Mouse (Mus musculus) stomach, embryonic 16.5 days (tissue): ENCODE data around the gene Ptprr. TPM values are rescaled to one million over a fixed set of nuclear protein-coding genes. Genes with fewer than 3 reads are reported as not detected.

Experiments used
- ATAC-seq: fragments of 200-750 bp; cut with Nextera tagmentation; 2 replicates; pipeline ENCODE4 v1.8.0; 2017; ENCODE audit warnings: moderate number of reproducible peaks, moderate TSS enrichment; ENCODE audit not compliant: insufficient read depth, low FRiP score
- H3K27ac ChIP-seq: fragments of 300-500 bp; sonication (generic); 2 replicates; pipeline ENCODE4 v1.5.1; 2014; ENCODE audit warnings: low read length
- H3K27me3 ChIP-seq: fragments of 300-500 bp; sonication (generic); 2 replicates; pipeline ENCODE4 v1.6.1; 2014; ENCODE audit warnings: low read length, control low read depth, mixed read lengths; ENCODE audit not compliant: control insufficient read depth, insufficient read depth
- H3K36me3 ChIP-seq: fragments of 300-500 bp; sonication (generic); 2 replicates; pipeline ENCODE4 v1.6.1; 2014; ENCODE audit warnings: low read length; ENCODE audit not compliant: control insufficient read depth, insufficient read depth
- H3K4me1 ChIP-seq: fragments of 300-500 bp; sonication (generic); 2 replicates; pipeline ENCODE4 v1.6.1; 2014; ENCODE audit warnings: low read length, control low read depth, mixed read lengths; ENCODE audit not compliant: control insufficient read depth, insufficient read depth
- H3K4me2 ChIP-seq: fragments of 300-500 bp; sonication (generic); 2 replicates; pipeline ENCODE4 v1.6.1; 2014; ENCODE audit warnings: low read depth, low read length, mixed read lengths
- H3K4me3 ChIP-seq: fragments of 300-500 bp; sonication (generic); replicated peaks from 2 replicates; pipeline ENCODE4 v1.5.1; 2014; ENCODE audit warnings: mild to moderate bottlenecking, low read length
- H3K9ac ChIP-seq: fragments of 300-500 bp; sonication (generic); 2 replicates; pipeline ENCODE4 v1.6.1; 2014; ENCODE audit warnings: low read length
- H3K9me3 ChIP-seq: fragments of 300-500 bp; sonication (generic); replicated peaks from 2 replicates; pipeline ENCODE4 v1.6.1; 2016; ENCODE audit warnings: low read length, control low read depth; ENCODE audit not compliant: control insufficient read depth
- WGBS: fragments of 180-500 bp; shearing (Covaris S2); extraction: QIAGEN DNeasy Blood & Tissue Kit; methylation state at CpG from one replicate; pipeline ENCODE4 v1.1.7; 2014; 5-methylcytosine and 5-hydroxymethylcytosine counted together
- polyA plus RNA-seq: library from polyadenylated mRNA; unstranded; fragments of >200 nt; fragmentation: Nextera tagmentation; extraction: Ambion mirVana; gene quantifications from 2 replicates; pipeline ENCODE4 v1.2.1, GENCODE M21; 2015

The Ptprr gene
- polyA plus RNA-seq, 1 experiment from 2014 or later, result 2.3 TPM

DNA sequence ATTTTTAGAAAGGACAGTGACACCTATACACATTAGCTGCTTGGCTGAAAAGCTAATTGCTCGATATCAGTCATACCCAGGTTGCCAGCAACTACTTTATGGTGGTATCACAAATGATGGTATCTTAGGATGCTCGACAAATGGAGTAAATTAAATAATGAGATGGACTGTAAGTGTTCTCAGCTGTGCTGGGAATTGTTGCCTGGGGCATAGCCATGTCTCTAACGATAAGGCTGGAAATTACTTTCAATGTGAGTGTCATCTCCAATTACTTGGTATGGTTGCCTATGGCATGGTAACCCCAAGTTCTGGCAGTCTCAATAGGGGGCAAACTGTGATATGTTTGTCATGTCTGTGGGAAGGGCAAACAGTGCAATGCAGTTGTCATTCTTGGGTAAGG lies 3.1 kb downstream of the Ptprr start:
- Histone ChIP-seq H3K9me3 (no peaks in the 10 kb centered on the region), H3K4me3 (no peak overlapping the region), H3K27me3 (no peaks in the 10 kb centered on the region; the same call in 1 of the 2 replicates), H3K4me2 (no peak overlapping the region), H3K27ac (no peak overlapping the region), H3K4me1 (peaks cover 17% of the 10 kb centered on the region), H3K36me3 (no peaks in the 10 kb centered on the region), H3K9ac (no peak overlapping the region)
- ATAC-seq, result no peak
- 66% methylated on average over 3 of the region's 3 CpGs for WGBS

DNA sequence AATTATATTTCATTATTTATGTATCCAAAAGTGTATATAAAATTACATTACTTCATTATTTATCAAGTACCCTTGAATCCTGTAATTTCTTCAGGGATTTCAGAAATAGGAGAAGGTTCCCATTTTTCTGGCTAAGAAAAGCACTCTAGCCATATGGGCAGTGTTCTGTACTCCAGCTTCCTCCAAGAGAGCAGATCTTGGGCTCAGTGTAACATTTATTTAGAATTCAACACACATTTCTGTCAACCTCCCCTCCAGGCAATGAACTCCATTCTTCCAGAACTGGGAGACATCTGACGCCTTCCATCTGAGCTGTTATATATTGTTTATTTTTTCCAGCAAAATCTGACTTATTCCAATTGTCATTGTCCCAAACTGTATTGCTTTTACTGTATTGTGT lies 20.1 kb downstream of the Ptprr start:
- no peak for ATAC-seq
- Histone ChIP-seq H3K27ac (no peak overlapping the region), H3K4me3 (no peak overlapping the region), H3K4me2 (no peak overlapping the region), H3K36me3 (no peaks in the 10 kb centered on the region), H3K9ac (no peak overlapping the region), H3K4me1 (no peaks in the 10 kb centered on the region), H3K27me3 (no peaks in the 10 kb centered on the region), H3K9me3 (no peaks in the 10 kb centered on the region)
- 68% methylated on average over 1 of the region's 1 CpGs for WGBS

GRCm38 (mm10) chr10:116075954-116076353 lies 57.9 kb downstream of the Ptprr start:
- Histone ChIP-seq H3K27me3 (no peaks in the 10 kb centered on the region), H3K9me3 (no peaks in the 10 kb centered on the region), H3K27ac (no peak overlapping the region), H3K4me1 (no peaks in the 10 kb centered on the region), H3K4me2 (no peak overlapping the region), H3K4me3 (no peak overlapping the region), H3K9ac (no peak overlapping the region), H3K36me3 (no peaks in the 10 kb centered on the region)
- no peak for ATAC-seq
- 77% methylated on average over 5 of the region's 5 CpGs for WGBS

- Histone ChIP-seq H3K27ac (no peak overlapping the region), H3K9ac (no peak overlapping the region), H3K36me3 (no peaks in the 10 kb centered on the region), H3K27me3 (no peaks in the 10 kb centered on the region), H3K4me2 (no peak overlapping the region), H3K4me1 (no peaks in the 10 kb centered on the region), H3K4me3 (no peak overlapping the region), H3K9me3 (no peaks in the 10 kb centered on the region)
- ATAC-seq, result no peak
- WGBS, result 59% methylated on average over 5 of the region's 5 CpGs
Measured at GRCm38 (mm10) chr10:116078636-116079035, 60.6 kb downstream of the Ptprr start.

GRCm38 (mm10) chr10:116079396-116079795 lies 61.4 kb downstream of the Ptprr start:
- no peaks in the 10 kb centered on the region for H3K36me3 ChIP-seq
- H3K4me3 ChIP-seq, result no peak overlapping the region
- 44% methylated on average over 7 of the region's 7 CpGs for WGBS
- no peak overlapping the region for H3K9ac ChIP-seq
- no peaks in the 10 kb centered on the region for H3K9me3 ChIP-seq
- no peak for ATAC-seq
- H3K4me1 ChIP-seq, result no peaks in the 10 kb centered on the region
- H3K4me2 ChIP-seq, result no peak overlapping the region
- no peak overlapping the region for H3K27ac ChIP-seq
- H3K27me3 ChIP-seq, result no peaks in the 10 kb centered on the region

DNA sequence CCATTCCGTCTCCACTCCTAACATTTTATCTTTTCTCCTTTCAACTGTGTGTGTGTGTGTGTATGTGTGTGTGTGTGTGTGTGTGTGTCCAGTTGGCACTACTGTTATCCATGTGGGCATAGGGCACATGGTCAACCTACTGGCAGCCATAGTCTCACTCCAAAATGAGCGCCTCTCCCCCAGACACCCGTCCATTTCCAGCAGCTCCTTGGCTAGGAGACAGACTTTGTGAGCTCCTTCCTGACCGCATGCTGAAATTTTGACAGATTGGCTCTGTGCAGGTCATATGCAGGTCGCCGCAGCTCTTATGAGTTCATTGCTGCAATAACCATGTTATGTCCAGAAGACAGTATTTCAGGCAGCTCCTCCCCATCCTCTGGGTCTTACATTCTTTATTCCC lies 62.8 kb downstream of the Ptprr start:
- 78% methylated on average over 6 of the region's 6 CpGs for WGBS
- no peak overlapping the region for H3K4me2 ChIP-seq
- H3K36me3 ChIP-seq, result no peaks in the 10 kb centered on the region
- H3K27me3 ChIP-seq, result no peaks in the 10 kb centered on the region
- no peak overlapping the region for H3K27ac ChIP-seq
- no peak for ATAC-seq
- H3K9ac ChIP-seq, result no peak overlapping the region
- H3K4me3 ChIP-seq, result no peak overlapping the region
- H3K9me3 ChIP-seq, result no peaks in the 10 kb centered on the region
- no peaks in the 10 kb centered on the region for H3K4me1 ChIP-seq

DNA sequence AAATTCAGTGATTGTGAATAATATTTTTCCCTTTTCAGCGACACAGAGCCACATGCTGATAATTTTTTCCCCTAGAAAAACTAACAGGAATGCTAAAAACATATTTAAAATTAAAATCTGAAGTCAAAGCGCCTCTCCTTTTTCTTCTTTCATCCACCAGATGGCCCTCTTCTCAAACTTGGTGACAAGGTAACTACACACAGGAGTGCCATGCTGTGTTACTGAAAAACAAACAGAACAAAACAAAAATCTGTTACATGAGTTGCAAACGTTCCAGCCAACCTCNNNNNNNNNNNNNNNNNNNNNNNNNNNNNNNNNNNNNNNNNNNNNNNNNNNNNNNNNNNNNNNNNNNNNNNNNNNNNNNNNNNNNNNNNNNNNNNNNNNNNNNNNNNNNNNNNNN lies 66.0 kb downstream of the Ptprr start:
- 27% methylated on average over 3 of the region's 3 CpGs for WGBS
- no peaks in the 10 kb centered on the region for H3K27me3 ChIP-seq
- no peak overlapping the region for H3K27ac ChIP-seq
- no peak overlapping the region for H3K4me2 ChIP-seq
- H3K36me3 ChIP-seq, result no peaks in the 10 kb centered on the region
- no peak overlapping the region for H3K4me3 ChIP-seq
- no peaks in the 10 kb centered on the region for H3K9me3 ChIP-seq
- no peaks in the 10 kb centered on the region for H3K4me1 ChIP-seq
- H3K9ac ChIP-seq, result no peak overlapping the region
- no peak for ATAC-seq

- ATAC-seq, result no peak
- WGBS, result 89% methylated on average over 13 of the region's 13 CpGs
- Histone ChIP-seq H3K4me2 (no peak overlapping the region), H3K27me3 (no peaks in the 10 kb centered on the region), H3K36me3 (no peaks in the 10 kb centered on the region), H3K9ac (no peak overlapping the region), H3K9me3 (no peaks in the 10 kb centered on the region), H3K27ac (no peak overlapping the region), H3K4me3 (no peak overlapping the region), H3K4me1 (no peaks in the 10 kb centered on the region)
Measured at GRCm38 (mm10) chr10:116096466-116096865, 78.5 kb downstream of the Ptprr start.

DNA sequence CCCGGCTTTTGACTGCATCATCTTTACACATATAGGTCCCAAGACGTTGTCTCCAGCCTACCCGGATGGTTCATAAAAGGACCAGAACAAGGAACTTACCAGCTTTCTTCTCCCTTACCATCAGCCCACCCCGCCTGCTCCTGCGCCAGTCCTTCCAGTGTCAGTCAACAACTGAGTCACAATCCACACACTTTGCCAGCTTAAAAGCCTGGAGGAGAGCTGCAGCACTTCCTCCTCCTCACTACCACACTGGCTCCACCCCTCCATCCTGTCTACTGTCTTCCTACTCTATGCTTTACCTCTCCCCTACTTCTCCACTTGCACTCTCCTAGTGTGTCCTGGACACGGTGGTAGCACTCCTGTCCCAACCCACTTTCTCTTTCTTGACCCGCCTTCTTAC lies 80.5 kb downstream of the Ptprr start:
- Histone ChIP-seq H3K9me3 (no peaks in the 10 kb centered on the region), H3K27me3 (no peaks in the 10 kb centered on the region), H3K4me2 (no peak overlapping the region), H3K9ac (no peak overlapping the region), H3K4me3 (no peak overlapping the region), H3K4me1 (no peaks in the 10 kb centered on the region), H3K36me3 (no peaks in the 10 kb centered on the region), H3K27ac (no peak overlapping the region)
- ATAC-seq, result no peak
- WGBS, result 84% methylated on average over 7 of the region's 7 CpGs

GRCm38 (mm10) chr10:116108176-116108575 lies 90.2 kb downstream of the Ptprr start:
- WGBS, result 69% methylated on average over 4 of the region's 4 CpGs
- peaks cover 1% of the 10 kb centered on the region for H3K9me3 ChIP-seq
- no peak for ATAC-seq
- H3K36me3 ChIP-seq, result no peaks in the 10 kb centered on the region
- H3K4me2 ChIP-seq, result no peak overlapping the region
- H3K9ac ChIP-seq, result no peak overlapping the region
- H3K4me3 ChIP-seq, result no peak overlapping the region
- no peaks in the 10 kb centered on the region for H3K27me3 ChIP-seq
- H3K4me1 ChIP-seq, result no peaks in the 10 kb centered on the region
- H3K27ac ChIP-seq, result no peak overlapping the region
